Mouse (Mus musculus) testis, adult 2 months (tissue): ENCODE results near the gene Ahrr.

Experiments
- CTCF ChIP-seq: fragments of 200-500 bp; IDR thresholded peaks from 2 replicates; pipeline ENCODE4 v1.5.1; 2012; ENCODE audit warnings: low read depth, mild to moderate bottlenecking, inconsistent platforms, low read length, moderate library complexity; ENCODE audit not compliant: control insufficient read depth, insufficient read depth, insufficient replicate concordance
- POLR2A ChIP-seq: fragments of 200-500 bp; IDR thresholded peaks from 2 replicates; pipeline ENCODE4 v1.6.1; 2012; ENCODE audit warnings: low read depth, mild to moderate bottlenecking, inconsistent platforms, low read length, moderate library complexity; ENCODE audit not compliant: control insufficient read depth

DNA sequence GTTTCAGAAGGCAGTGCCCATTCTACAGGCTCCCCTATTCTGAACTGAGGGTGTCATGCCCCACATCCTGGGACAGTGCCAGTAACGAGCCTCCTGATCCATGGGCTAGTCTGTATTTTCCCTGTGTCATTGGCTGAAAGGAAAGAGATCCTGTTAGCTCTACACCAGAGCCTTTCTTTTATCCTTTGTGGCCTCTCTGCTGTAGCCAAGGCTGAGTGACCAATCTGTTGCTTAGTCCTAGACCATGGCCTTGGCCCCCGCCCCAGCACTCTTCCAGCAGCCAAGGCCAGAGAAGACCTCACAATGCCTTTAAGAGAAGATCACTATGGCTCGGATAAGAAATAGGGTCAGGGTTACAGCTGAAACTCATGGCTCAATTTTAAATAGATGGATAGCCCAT, 73.7 kb downstream of the Ahrr start:
- TF ChIP-seq CTCF (no peak), POLR2A (no peak)
